Mouse (Mus musculus) kidney, adult 2 months (tissue): ENCODE measurements around the gene Hoxb3.

Experiments used
- CTCF ChIP-seq: fragments of 200-500 bp; conservative IDR thresholded peaks from 2 replicates; pipeline ENCODE4 v1.5.1; 2011; ENCODE audit warnings: low read depth, mild to moderate bottlenecking, control low read depth, low read length, moderate library complexity, mixed read lengths; ENCODE audit not compliant: insufficient read depth, insufficient read length
- POLR2A ChIP-seq: fragments of 200-500 bp; IDR thresholded peaks from one replicate; pipeline ENCODE4 v1.6.1; 2011; ENCODE audit warnings: low read depth, low read length, control low read depth

DNA sequence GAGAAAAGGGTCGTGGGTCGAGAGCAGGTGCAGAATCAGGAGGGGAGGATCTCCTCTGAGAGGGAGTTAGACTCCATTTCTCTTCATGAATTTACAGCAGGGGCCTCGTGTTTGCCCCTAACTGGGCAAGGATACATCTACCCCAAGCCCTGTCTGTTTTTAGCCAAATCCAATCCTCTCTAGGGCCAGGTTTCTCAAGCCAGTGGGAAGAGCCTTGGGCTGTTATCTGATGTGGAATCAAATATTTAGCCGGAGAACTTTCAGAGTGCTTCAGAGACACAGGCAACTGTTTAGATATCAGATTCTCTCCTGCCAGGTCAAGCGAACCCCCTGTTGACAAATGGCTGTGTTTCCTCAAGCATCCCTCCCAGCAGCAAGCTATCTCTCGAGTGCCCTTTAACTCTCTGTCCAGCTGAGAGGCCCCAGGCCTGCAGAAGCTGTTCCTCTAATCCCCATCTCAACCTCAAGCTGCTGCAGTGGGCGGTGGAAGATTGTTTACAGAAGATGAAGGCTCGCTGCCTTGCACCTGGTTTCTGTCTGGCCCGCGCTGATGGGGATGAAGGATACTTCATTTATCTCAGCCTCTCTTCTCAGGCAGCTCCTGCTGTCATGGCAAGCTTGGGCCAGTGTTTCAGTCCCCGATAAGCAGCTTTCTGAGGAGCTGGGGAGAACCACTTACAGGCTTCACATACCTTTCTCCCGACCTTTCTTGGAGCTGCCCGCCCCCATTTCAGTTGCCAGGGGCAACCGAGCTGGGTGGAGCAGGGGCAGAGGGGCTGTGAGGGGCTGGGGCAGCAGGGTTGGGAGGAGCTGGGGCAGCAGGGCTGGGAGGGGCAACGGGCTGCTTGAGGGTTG, 73.9 kb downstream of the Hoxb3 start:
- TF ChIP-seq CTCF, result no peak
- TF ChIP-seq POLR2A, result no peak
